Mouse (Mus musculus) hindbrain, embryonic 10.5 days (tissue): ENCODE measurements around the gene Ube4b. TPM values are rescaled to one million over a fixed set of nuclear protein-coding genes. Genes with fewer than 3 reads are reported as not detected.
"Not testable (repeated sequence)": the region's sequence is repeated elsewhere in the genome, so short reads cannot be mapped to it uniquely, and the experiment has no call there.

Experiments
- DNase-seq: peaks from one replicate; pipeline ENCODE4 v3.0.0-alpha.2; 2017; ENCODE audit warnings: low spot score
- H3K27ac ChIP-seq: fragments of 300-500 bp; sonication (generic); 2 replicates; pipeline ENCODE4 v1.5.1; 2016; ENCODE audit warnings: mild to moderate bottlenecking, moderate library complexity
- H3K27me3 ChIP-seq: fragments of 300-500 bp; sonication (generic); 2 replicates; pipeline ENCODE4 v1.6.1; 2016; ENCODE audit warnings: mild to moderate bottlenecking; ENCODE audit not compliant: poor library complexity, insufficient read depth, severe bottlenecking
- H3K36me3 ChIP-seq: fragments of 300-500 bp; sonication (generic); 2 replicates; pipeline ENCODE4 v1.6.1; 2016; ENCODE audit warnings: mild to moderate bottlenecking, moderate library complexity
- H3K4me1 ChIP-seq: fragments of 300-500 bp; sonication (generic); replicated peaks from 2 replicates; pipeline ENCODE4 v1.6.1; 2016; ENCODE audit warnings: mild to moderate bottlenecking
- H3K4me3 ChIP-seq: fragments of 300-500 bp; sonication (generic); 2 replicates; pipeline ENCODE4 v1.5.1; 2016; ENCODE audit warnings: mild to moderate bottlenecking, moderate library complexity
- H3K9me3 ChIP-seq: fragments of 300-500 bp; sonication (generic); 2 replicates; pipeline ENCODE4 v1.6.1; 2016; ENCODE audit warnings: mild to moderate bottlenecking, moderate library complexity
- WGBS: fragments of 180-500 bp; shearing (Covaris S2); methylation state at CpG from one replicate; pipeline ENCODE4 v1.1.7; 2016; 5-methylcytosine and 5-hydroxymethylcytosine counted together
- polyA plus RNA-seq: library from polyadenylated mRNA; unstranded; fragments of >200 nt; fragmentation: Nextera tagmentation; extraction: Ambion mirVana; gene quantifications from 2 replicates; pipeline ENCODE4 v1.2.1, GENCODE M21; 2016

Gene Ube4b
- 59.8 and 65.6 TPM in 2 replicates for polyA plus RNA-seq

- DNase-seq: peak; percentile 100
- under 1% methylated on average over 50 of the region's 50 CpGs for WGBS
- 0 out of 2 replicates have a peak, but pooled peaks cover under 1% of the 10 kb centered on the region for H3K9me3 ChIP-seq
These were observed at the start of gene Ube4b for GRCm38 (mm10) chr4:149426325-149427199. Gene Ube4b, minus strand, starts transcription at chr4:149426749.

DNA sequence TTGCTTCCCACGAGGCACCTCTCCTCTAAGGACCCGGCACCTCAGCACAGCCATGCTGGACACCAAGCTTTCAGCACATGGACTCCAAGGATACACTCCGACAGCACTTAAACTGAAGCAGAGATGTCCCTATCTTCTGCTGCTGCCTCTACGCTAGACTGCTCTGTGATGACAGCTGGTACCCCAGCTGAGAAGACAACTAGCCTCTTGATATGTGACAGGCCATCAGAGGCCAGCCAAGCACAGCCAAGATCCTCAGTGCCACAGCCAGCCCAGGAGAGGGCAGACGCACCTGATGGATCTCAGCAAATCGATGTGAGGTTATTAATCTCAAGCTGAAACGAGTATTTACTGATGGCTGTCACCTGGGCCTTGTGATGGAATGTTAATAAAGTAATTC, 48.5 kb upstream of the Ube4b start:
- H3K4me3 ChIP-seq: no peak overlapping the region
- H3K9me3 ChIP-seq: peaks cover 5% of the 10 kb centered on the region; the same call in 1 of the 2 replicates
- H3K4me1 ChIP-seq: no peaks in the 10 kb centered on the region
- 86% methylated on average over 7 of the region's 7 CpGs for WGBS
- no peak for DNase-seq
- H3K27ac ChIP-seq: no peak overlapping the region
- no peaks in the 10 kb centered on the region for H3K27me3 ChIP-seq
- H3K36me3 ChIP-seq: peaks cover 41% of the 10 kb centered on the region

More at GRCm38 (mm10) chr4:149426325-149427199, at the start of gene Ube4b:
- Histone ChIP-seq H3K36me3 (peaks cover 7% of the 10 kb centered on the region), H3K4me1 (peaks cover 18% of the 10 kb centered on the region), H3K27ac (peak within 1 kb of the TSS; percentile 99), H3K27me3 (no peaks in the 10 kb centered on the region), H3K4me3 (peak within 1 kb of the TSS; percentile 95)

DNA sequence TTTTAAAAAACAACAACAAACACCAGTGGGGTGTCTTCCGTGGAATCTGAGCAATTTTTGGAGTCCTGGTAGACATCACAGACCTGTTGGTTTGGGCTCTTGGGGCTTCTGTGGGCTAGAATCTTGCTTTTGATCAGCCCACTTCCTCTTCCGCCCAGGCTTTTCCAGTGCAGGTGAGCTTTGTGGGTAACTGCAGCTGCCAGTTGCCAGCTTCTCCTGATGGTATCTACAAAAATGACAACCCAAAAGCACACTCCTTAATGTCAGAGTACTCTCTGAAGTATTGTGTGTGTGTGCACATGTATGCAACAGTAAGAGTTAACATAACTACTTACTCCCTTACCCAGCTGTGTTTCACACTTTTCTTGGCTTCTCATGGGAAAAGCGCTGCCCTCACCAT, 43.0 kb upstream of the Ube4b start:
- 97% methylated on average over 3 of the region's 3 CpGs for WGBS
- Histone ChIP-seq H3K9me3 (peaks cover 5% of the 10 kb centered on the region; the same call in 1 of the 2 replicates), H3K27ac (no peak overlapping the region), H3K4me1 (no peaks in the 10 kb centered on the region), H3K27me3 (no peaks in the 10 kb centered on the region), H3K4me3 (no peak overlapping the region), H3K36me3 (peaks cover 63% of the 10 kb centered on the region)
- no peak for DNase-seq

DNA sequence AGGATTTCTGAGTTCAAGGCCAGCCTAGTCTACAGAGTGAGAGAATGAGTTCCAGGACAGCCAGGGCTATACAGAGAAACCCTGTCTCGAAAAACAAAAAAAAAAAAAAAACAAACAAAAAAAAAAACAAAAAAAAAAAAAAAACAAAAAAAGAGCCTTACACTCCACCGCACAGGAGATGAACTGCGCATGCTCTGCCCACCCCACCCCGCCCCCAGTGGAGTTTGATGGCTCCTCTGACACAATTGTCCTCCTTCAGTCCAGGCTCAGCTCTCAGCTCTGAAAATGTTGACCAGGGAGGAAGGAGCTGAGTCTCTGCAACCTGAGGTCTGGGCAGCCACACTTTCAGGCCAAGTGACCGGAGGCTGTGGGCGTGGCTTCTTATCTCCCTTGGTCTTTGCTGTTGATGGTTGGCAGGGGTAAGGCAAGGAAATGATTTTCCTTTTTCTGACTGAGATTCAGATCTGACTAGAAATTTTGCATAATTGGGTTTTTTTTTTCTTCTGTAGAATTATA, 36.9 kb upstream of the Ube4b start:
- no peak overlapping the region for H3K27ac ChIP-seq
- H3K36me3 ChIP-seq: peaks cover 19% of the 10 kb centered on the region
- H3K4me3 ChIP-seq: no peak overlapping the region
- DNase-seq: no peak
- 77% methylated on average over 6 of the region's 6 CpGs for WGBS
- H3K9me3 ChIP-seq: no peaks in the 10 kb centered on the region
- H3K27me3 ChIP-seq: no peaks in the 10 kb centered on the region
- peaks cover 5% of the 10 kb centered on the region; the same call in 1 of the 2 replicates for H3K4me1 ChIP-seq

DNA sequence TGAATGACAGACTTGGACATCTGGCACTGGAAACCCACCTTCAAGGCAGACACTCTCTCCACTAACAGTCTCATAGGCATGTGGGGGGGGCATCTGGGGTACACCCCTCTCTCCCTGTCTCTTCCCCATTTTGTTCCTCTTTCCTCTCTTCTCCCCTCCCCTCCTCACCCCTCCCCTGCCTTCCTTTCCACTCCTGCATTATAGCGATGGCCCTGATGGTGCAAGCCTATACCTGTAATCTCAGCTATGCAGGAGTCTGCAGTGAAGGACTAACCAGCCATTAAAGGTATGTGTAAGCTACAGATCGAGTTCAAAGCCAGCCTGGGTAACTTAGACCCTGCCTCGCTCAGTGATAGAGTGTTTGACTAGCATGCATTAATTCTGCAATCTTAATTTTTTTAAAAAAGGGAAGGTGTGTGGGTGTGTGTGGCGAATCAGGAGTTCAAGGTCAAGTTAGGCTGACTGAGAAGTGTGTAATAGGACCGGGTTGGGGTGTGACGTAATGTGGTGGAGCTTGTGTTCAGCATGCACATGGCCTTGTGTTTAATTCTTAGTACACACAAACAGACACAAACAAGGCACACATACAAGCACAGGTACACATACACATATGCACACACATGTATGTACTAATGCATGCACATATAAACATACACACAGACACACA, 35.9 kb upstream of the Ube4b start:
- no peak for DNase-seq
- Histone ChIP-seq H3K36me3 (peaks cover 8% of the 10 kb centered on the region), H3K27ac (no peak overlapping the region), H3K4me1 (peaks cover 5% of the 10 kb centered on the region; the same call in 1 of the 2 replicates), H3K4me3 (no peak overlapping the region), H3K9me3 (no peaks in the 10 kb centered on the region), H3K27me3 (no peaks in the 10 kb centered on the region)
- 84% methylated on average over 6 of the region's 6 CpGs for WGBS

DNA sequence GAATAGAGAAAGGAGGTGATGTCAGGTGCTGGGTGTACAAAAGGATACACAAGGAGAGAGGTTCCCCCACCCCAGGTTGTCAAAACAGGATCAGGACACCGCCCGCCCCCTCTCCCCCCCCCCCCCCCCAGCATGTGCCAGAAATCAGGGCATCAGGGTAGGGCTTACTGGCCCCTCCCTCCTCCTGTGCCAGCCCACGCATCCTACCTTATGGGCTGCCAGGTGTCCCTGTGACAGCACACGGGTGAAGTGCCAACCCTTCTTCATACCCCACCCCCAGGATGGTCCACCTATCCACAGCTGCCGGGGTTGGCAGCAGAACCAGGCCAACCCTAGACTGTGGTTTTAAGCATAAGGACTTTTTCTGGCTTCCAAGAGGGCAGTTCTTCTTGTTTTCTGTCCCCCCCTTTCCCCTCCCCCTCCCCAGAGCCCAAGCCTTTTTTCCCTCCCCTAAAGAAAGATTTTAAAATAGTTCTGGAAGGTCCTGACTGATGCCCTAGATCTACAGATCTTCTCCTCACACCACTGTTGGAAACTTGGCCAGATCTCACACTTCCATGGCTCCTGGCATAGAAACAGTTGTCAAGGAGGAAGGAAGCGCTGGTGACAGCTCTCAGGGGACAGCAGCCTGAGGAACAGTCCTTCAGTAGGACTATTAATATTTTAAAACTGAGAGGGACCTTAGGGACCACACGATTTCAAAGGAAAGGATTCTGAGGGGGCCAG, 35.2 kb upstream of the Ube4b start:
- no peak overlapping the region for H3K4me3 ChIP-seq

GRCm38 (mm10) chr4:149460475-149460874, 33.9 kb upstream of the Ube4b start:
- H3K4me1 ChIP-seq, H3K4me3 ChIP-seq, H3K27ac ChIP-seq, DNase-seq, H3K36me3 ChIP-seq, H3K9me3 ChIP-seq, H3K27me3 ChIP-seq: not testable (repeated sequence)
- 91% methylated on average over 2 of the region's 2 CpGs for WGBS

More for the DNA sequence above, 35.2 kb upstream of the Ube4b start:
- 81% methylated on average over 7 of the region's 7 CpGs for WGBS
- Histone ChIP-seq H3K27ac (no peak overlapping the region), H3K27me3 (no peaks in the 10 kb centered on the region), H3K9me3 (no peaks in the 10 kb centered on the region), H3K4me1 (peaks cover 5% of the 10 kb centered on the region; the same call in 1 of the 2 replicates), H3K36me3 (peaks cover 7% of the 10 kb centered on the region; the same call in 1 of the 2 replicates)
- DNase-seq: no peak

GRCm38 (mm10) chr4:149459425-149459824, 32.9 kb upstream of the Ube4b start:
- DNase-seq: no peak
- WGBS: 79% methylated on average over 1 of the region's 1 CpGs
- no peaks in the 10 kb centered on the region for H3K27me3 ChIP-seq
- H3K9me3 ChIP-seq: no peaks in the 10 kb centered on the region
- no peaks in the 10 kb centered on the region for H3K36me3 ChIP-seq
- peaks cover 5% of the 10 kb centered on the region; the same call in 1 of the 2 replicates for H3K4me1 ChIP-seq
- no peak overlapping the region for H3K4me3 ChIP-seq
- H3K27ac ChIP-seq: no peak overlapping the region

GRCm38 (mm10) chr4:149458526-149458925, 32.0 kb upstream of the Ube4b start:
- Histone ChIP-seq H3K27ac (no peak overlapping the region), H3K4me1 (peaks cover 4% of the 10 kb centered on the region; the same call in 1 of the 2 replicates), H3K4me3 (no peak overlapping the region), H3K36me3 (no peaks in the 10 kb centered on the region), H3K9me3 (no peaks in the 10 kb centered on the region), H3K27me3 (no peaks in the 10 kb centered on the region)
- 65% methylated on average over 5 of the region's 5 CpGs for WGBS
- no peak for DNase-seq

- H3K36me3 ChIP-seq: no peaks in the 10 kb centered on the region
- H3K9me3 ChIP-seq: no peaks in the 10 kb centered on the region
- no peaks in the 10 kb centered on the region for H3K27me3 ChIP-seq
- no peak overlapping the region for H3K4me3 ChIP-seq
- no peak overlapping the region for H3K27ac ChIP-seq
- WGBS: 87% methylated on average over 6 of the region's 6 CpGs
- peaks cover 3% of the 10 kb centered on the region; the same call in 1 of the 2 replicates for H3K4me1 ChIP-seq
- DNase-seq: no peak
These were observed 31.4 kb upstream of the Ube4b start for GRCm38 (mm10) chr4:149457831-149458430.

DNA sequence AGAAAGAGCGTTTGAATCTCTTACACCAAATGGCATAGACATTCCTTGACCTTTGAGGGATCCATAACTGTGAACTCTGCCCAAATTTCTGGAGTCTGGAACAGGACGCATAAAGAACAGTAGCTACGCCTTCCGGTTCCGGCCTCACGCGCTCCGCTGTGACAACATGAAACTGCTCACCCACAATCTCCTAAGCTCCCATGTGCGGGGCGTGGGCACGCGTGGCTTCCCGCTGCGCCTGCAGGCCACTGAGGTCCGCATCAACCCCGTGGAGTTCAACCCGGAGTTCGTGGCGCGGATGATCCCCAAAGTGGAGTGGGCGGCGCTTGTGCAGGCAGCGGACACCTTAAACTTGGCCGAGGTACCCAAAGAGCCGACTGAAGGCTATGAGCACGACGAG, 30.6 kb upstream of the Ube4b start:
- H3K4me1 ChIP-seq, H3K27me3 ChIP-seq, H3K27ac ChIP-seq, H3K9me3 ChIP-seq, H3K36me3 ChIP-seq, DNase-seq, H3K4me3 ChIP-seq: not testable (repeated sequence)
- WGBS: 86% methylated on average over 27 of the region's 27 CpGs

DNA sequence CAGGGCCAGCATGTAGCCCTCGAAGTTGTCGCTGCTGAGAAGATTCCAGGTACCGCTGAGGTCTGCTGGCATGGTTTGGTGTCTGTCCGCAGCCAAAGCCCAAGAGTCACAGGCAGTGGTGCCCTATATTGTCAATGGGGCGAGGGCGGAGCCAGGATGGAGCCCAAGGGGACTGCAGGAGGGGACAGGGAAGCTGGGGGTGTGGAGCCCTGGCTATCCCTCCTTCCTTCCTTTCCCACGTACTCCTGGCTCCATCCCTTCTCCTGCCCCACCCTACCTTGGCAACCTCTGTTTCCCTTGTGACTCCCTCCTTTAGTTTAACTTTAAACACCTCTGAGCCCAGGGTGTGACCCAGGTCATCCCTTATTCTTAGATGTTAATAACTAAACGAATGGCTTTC, 28.3 kb upstream of the Ube4b start, which contains the start of gene Rbp7:
Gene Rbp7, minus strand, starts transcription at position 100 of the 400 bp plus-strand sequence.
- Histone ChIP-seq H3K9me3 (no peaks in the 10 kb centered on the region), H3K27me3 (no peaks in the 10 kb centered on the region), H3K4me3 (no peak within 1 kb of the TSS), H3K4me1 (no peaks in the 10 kb centered on the region), H3K36me3 (no peaks in the 10 kb centered on the region), H3K27ac (no peak within 1 kb of the TSS)
- no peak for DNase-seq
- 54% methylated on average over 8 of the region's 8 CpGs for WGBS
